Mouse (Mus musculus) lung, postnatal 0 days (tissue): ENCODE results near the gene Prr13. TPM values are rescaled to one million over a fixed set of nuclear protein-coding genes. Genes with fewer than 3 reads are reported as not detected.

ENCODE experiments used
- ATAC-seq: fragments of 200-750 bp; cut with Nextera tagmentation; 2 replicates; pipeline ENCODE4 v1.8.0; 2017; ENCODE audit warnings: moderate library complexity
- DNase-seq: peaks from one replicate; pipeline ENCODE4 v3.0.0-alpha.2; 2016; ENCODE audit warnings: low spot score
- H3K27ac ChIP-seq: fragments of 300-500 bp; sonication (generic); 2 replicates; pipeline ENCODE4 v1.5.1; 2014; ENCODE audit warnings: antibody characterized with exemption, mild to moderate bottlenecking, low read length, mixed read lengths
- H3K27me3 ChIP-seq: fragments of 300-500 bp; sonication (generic); replicated peaks from 2 replicates; pipeline ENCODE4 v1.6.1; 2014; ENCODE audit warnings: low read length, mixed read lengths; ENCODE audit not compliant: insufficient read depth
- H3K36me3 ChIP-seq: fragments of 300-500 bp; sonication (generic); 2 replicates; pipeline ENCODE4 v1.6.1; 2014; ENCODE audit warnings: low read length, mixed read lengths; ENCODE audit not compliant: insufficient read depth
- H3K4me1 ChIP-seq: fragments of 300-500 bp; sonication (generic); 2 replicates; pipeline ENCODE4 v1.6.1; 2014; ENCODE audit warnings: antibody characterized with exemption, low read depth, low read length, mixed read lengths; ENCODE audit not compliant: insufficient read depth
- H3K4me2 ChIP-seq: fragments of 300-500 bp; sonication (generic); replicated peaks from 2 replicates; pipeline ENCODE4 v1.6.1; 2014; ENCODE audit warnings: low read depth, mild to moderate bottlenecking, low read length, moderate library complexity, mixed read lengths
- H3K4me3 ChIP-seq: fragments of 300-500 bp; sonication (generic); 2 replicates; pipeline ENCODE4 v1.5.1; 2014; ENCODE audit warnings: low read depth, low read length
- H3K9ac ChIP-seq: fragments of 300-500 bp; sonication (generic); replicated peaks from 2 replicates; pipeline ENCODE4 v1.6.1; 2014; ENCODE audit warnings: low read depth, mild to moderate bottlenecking
- H3K9me3 ChIP-seq: fragments of 300-500 bp; sonication (generic); 2 replicates; pipeline ENCODE4 v1.6.1; 2016; ENCODE audit warnings: low read length, mixed read lengths
- CTCF ChIP-seq: IDR thresholded peaks from 2 replicates; pipeline ENCODE4 v1.5.1; 2016; ENCODE audit warnings: antibody characterized with exemption, mild to moderate bottlenecking
- EP300 ChIP-seq: IDR thresholded peaks from 2 replicates; pipeline ENCODE4 v1.6.1; 2016; ENCODE audit warnings: antibody characterized with exemption, mild to moderate bottlenecking, control low read depth
- WGBS: fragments of 180-500 bp; shearing (Covaris S2); extraction: QIAGEN DNeasy Blood & Tissue Kit; methylation state at CpG from one replicate; pipeline ENCODE4 v1.1.7; 2014; 5-methylcytosine and 5-hydroxymethylcytosine counted together
- polyA plus RNA-seq: library from polyadenylated mRNA; unstranded; fragments of >200 nt; fragmentation: Nextera tagmentation; extraction: Ambion mirVana; gene quantifications from 2 replicates; pipeline ENCODE4 v1.2.1, GENCODE M21; 2015

Gene Prr13
- polyA plus RNA-seq, 1 experiment from 2014 or later, result 128 TPM

DNA sequence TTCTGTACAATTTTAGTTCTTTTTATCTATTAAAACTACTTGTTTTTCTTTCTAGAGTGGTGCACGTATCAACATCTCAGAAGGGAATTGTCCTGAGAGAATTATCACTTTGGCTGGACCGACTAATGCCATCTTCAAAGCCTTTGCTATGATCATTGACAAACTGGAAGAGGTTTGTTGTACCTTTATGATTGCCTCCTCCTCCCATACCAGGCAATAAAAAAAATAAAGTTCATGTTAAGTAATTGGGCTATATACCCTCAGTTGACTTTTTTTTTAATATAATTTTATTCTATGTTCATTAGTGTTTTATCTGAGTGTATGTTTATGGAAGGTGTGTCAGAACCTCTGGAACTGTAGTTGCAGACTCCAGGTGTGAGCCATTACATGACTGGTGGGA, 15.7 kb downstream of the Prr13 start:
- no peak overlapping the region for H3K9ac ChIP-seq
- WGBS, result 87% methylated on average over 2 of the region's 2 CpGs
- no peak overlapping the region for H3K4me2 ChIP-seq
- H3K9me3 ChIP-seq, result no peaks in the 10 kb centered on the region
- H3K4me3 ChIP-seq, result no peak overlapping the region
- H3K27ac ChIP-seq, result no peak overlapping the region
- H3K4me1 ChIP-seq, result peaks cover 3% of the 10 kb centered on the region; the same call in 1 of the 2 replicates
- TF ChIP-seq EP300 (no peak), CTCF (no peak)
- ATAC-seq (no peak), DNase-seq (no peak)
- H3K36me3 ChIP-seq, result peaks cover 20% of the 10 kb centered on the region; the same call in 1 of the 2 replicates
- no peaks in the 10 kb centered on the region for H3K27me3 ChIP-seq

DNA sequence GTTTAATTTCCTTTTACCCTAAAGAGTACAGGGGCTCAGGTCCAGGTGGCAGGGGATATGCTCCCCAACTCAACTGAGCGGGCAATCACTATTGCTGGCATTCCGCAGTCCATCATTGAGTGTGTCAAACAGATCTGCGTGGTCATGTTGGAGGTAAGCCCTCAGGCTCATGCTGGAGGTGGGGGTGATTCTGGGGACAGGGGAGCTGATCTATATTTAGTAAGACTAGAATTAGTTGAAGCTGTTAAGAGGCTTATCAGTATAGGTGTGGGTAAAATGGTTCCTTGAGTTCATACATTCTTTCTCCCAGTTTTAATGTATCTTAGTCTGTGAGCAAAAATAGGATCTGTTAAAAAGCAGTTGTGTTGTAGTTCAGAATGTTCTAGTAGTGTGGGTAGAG, 24.3 kb downstream of the Prr13 start:
- 85% methylated on average over 3 of the region's 3 CpGs for WGBS
- DNase-seq, result no peak
- H3K4me2 ChIP-seq, result no peak overlapping the region

DNA sequence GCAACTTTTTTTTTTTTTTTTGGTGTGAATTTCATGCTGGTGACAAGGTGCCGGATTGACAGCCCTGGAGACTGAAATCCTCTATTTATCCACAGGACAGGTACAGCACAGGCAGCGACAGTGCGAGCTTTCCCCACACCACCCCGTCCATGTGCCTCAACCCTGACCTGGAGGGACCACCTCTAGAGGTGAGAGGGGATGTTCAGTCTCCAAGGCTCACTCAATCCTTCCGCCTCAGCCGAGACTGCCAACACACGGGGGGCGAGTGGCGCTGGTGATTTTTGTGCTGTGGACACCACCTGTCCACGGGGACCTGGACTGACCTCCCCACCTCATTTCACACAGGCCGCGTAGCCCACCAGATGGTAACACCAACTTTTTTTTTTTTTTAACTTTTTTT, 27.0 kb downstream of the Prr13 start:
- H3K4me1 ChIP-seq, result no peaks in the 10 kb centered on the region
- H3K27ac ChIP-seq, result no peak overlapping the region
- no peak overlapping the region for H3K4me2 ChIP-seq
- H3K27me3 ChIP-seq, result no peaks in the 10 kb centered on the region
- DNase-seq (no peak), ATAC-seq (no peak)
- no peak overlapping the region for H3K9ac ChIP-seq
- 87% methylated on average over 12 of the region's 12 CpGs for WGBS
- peaks cover 62% of the 10 kb centered on the region for H3K36me3 ChIP-seq
- H3K4me3 ChIP-seq, result no peak overlapping the region
- H3K9me3 ChIP-seq, result no peaks in the 10 kb centered on the region
- TF ChIP-seq CTCF (no peak), EP300 (no peak)

More for the DNA sequence above, 24.3 kb downstream of the Prr13 start:
- no peak overlapping the region for H3K4me3 ChIP-seq
- H3K27ac ChIP-seq, result no peak overlapping the region
- no peak for ATAC-seq
- H3K9ac ChIP-seq, result no peak overlapping the region
- no peaks in the 10 kb centered on the region for H3K9me3 ChIP-seq
- peaks cover 36% of the 10 kb centered on the region for H3K36me3 ChIP-seq
- H3K27me3 ChIP-seq, result no peaks in the 10 kb centered on the region
- TF ChIP-seq EP300 (no peak), CTCF (no peak)
- H3K4me1 ChIP-seq, result no peaks in the 10 kb centered on the region

DNA sequence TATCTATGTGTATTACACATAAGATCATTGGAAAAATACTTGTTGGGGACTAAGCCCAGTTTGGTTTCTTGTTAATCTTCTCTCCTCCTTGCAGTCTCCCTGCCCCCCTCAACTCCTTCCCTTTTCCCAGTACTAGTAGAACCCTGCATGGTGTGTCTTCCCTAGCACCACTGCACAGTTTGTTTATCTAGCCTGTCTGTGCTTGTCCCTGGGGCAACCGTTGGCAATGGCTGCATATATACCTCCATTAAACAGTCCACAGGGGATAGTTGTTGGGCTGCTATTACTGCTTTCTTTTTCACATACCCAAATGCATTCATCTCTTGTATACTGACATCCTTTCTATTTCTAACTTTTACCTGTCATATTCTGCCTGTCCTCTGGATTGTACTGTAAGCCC, 28.8 kb downstream of the Prr13 start:
- ATAC-seq (no peak), DNase-seq (no peak)
- no peak overlapping the region for H3K4me2 ChIP-seq
- no peaks in the 10 kb centered on the region for H3K9me3 ChIP-seq
- 52% methylated on average over 1 of the region's 1 CpGs for WGBS
- H3K4me1 ChIP-seq, result no peaks in the 10 kb centered on the region
- peaks cover 62% of the 10 kb centered on the region for H3K36me3 ChIP-seq
- no peaks in the 10 kb centered on the region for H3K27me3 ChIP-seq
- no peak overlapping the region for H3K9ac ChIP-seq
- no peak overlapping the region for H3K4me3 ChIP-seq
- H3K27ac ChIP-seq, result no peak overlapping the region
- no peak for TF ChIP-seq EP300
- no peak for TF ChIP-seq CTCF

DNA sequence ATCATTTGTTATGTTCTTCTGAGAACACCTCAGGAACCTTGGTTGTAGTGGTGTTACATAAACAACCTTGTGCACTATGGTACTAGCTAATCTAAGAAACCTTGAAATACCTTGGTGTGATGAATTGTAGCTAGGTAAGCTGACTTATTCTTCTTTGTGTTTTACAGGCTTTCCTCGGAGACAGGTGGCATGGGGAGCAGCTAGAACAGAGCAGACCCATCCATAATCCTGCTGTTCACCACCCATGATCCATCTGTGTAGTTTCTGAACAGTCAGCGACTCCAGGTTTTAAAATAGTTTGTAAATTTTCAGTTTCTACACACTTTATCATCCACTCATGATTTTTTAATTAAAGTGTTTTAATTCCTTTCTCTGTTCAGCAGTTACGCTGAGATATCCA, 39.5 kb downstream of the Prr13 start:
- H3K27ac ChIP-seq, result no peak overlapping the region
- ATAC-seq (no peak), DNase-seq (no peak)
- H3K4me3 ChIP-seq, result no peak overlapping the region
- H3K36me3 ChIP-seq, result peaks cover 40% of the 10 kb centered on the region
- H3K4me2 ChIP-seq, result no peak overlapping the region
- H3K4me1 ChIP-seq, result no peaks in the 10 kb centered on the region
- no peaks in the 10 kb centered on the region for H3K27me3 ChIP-seq
- TF ChIP-seq EP300, result no peak
- no peaks in the 10 kb centered on the region for H3K9me3 ChIP-seq
- WGBS, result 81% methylated on average over 3 of the region's 3 CpGs
- no peak overlapping the region for H3K9ac ChIP-seq

DNA sequence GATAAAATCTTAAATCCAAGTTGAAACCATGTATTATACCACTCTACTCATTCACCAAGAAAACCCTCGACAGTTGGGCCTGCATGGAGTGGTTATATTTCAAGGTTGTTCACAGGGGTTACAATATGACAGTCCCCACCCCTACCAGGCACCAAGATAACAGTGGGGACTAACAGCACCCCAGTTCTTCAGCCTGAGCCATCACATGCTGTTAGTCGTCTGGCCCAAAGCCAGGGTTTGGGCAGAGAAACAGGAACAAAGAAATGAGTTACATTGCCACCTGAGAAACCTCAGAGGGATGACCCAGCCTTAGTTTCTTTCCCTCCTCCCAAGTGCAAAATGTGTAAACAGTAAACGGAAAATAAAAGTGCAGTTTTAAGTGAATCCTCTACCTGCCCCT, 40.5 kb downstream of the Prr13 start:
- Histone ChIP-seq H3K9me3 (no peaks in the 10 kb centered on the region), H3K4me2 (no peak overlapping the region), H3K27me3 (no peaks in the 10 kb centered on the region), H3K36me3 (peaks cover 47% of the 10 kb centered on the region), H3K4me3 (no peak overlapping the region), H3K9ac (no peak overlapping the region), H3K27ac (no peak overlapping the region), H3K4me1 (no peaks in the 10 kb centered on the region)
- 64% methylated on average over 3 of the region's 3 CpGs for WGBS
- no peak for ATAC-seq
- TF ChIP-seq CTCF, result no peak
- TF ChIP-seq EP300, result no peak
- no peak for DNase-seq

DNA sequence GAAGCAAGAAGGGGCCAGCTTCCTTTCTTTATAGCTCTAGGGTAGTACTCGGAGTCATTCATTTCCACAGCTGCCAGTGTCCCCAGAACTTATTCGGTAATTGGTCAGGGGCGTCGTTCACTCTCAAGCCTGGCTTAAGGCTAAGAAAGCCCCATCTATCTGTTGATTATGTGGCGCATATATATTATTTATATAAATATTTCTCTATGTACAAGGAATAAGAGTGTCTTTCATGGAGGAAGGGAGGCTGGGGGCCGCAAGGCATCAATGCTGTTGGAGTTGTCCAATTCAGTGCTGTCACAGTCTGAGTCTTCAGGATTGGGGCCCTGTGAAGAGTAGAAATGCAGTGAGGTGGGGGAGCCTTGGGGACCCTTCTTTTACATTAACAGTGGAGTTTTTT, 41.0 kb downstream of the Prr13 start:
- Histone ChIP-seq H3K9me3 (no peaks in the 10 kb centered on the region), H3K4me3 (no peak overlapping the region), H3K4me1 (no peaks in the 10 kb centered on the region), H3K9ac (no peak overlapping the region), H3K27me3 (no peaks in the 10 kb centered on the region), H3K27ac (no peak overlapping the region), H3K4me2 (no peak overlapping the region), H3K36me3 (peaks cover 48% of the 10 kb centered on the region)
- no peak for ATAC-seq
- TF ChIP-seq CTCF, result no peak
- no peak for TF ChIP-seq EP300
- 84% methylated on average over 6 of the region's 6 CpGs for WGBS
- DNase-seq, result no peak
